Mouse (Mus musculus): ENCODE measurements at regions not wholly inside any gene's neighbourhood (a gene's known extent, or its start where the extent isn't known, plus 50 kb on each side); places are given as distances from the start of the nearest gene placed in this dataset.

DNA sequence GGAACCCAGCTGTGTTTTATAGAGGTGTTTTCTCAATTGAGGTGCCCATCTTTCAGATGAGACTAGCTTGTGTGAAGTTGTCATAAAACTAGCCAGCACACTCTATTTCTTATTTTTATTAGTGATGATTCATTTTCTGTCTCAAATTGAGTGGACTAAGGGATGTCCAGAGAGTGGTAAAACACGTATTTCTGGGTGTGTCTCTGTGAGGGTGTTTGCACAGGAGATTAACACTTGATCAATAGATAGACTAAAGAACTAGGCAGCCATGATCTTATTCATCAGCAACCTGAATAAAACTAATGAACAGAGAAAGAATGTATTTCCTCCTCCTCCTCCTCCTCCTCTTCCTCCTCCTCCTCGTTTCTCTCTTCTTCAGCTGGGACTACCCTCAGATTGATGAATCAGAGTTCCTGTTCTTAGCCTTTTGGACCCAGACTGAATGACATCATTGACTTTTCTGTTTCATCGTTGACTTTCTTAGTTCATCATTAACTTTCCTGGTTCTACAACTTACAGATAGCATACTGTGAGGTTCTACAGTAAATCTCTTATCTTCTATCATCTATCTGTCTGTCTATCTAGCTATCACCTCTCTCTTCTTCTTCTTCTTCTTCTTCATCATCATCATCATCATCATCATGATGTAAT, 70.0 kb upstream of the Raph1 start:
- Histone ChIP-seq H3K4me1 (ENCODE audit: control insufficient read depth, insufficient read depth, low read length) (peaks cover 10% of the 10 kb centered on the region), H3K27me3 (replicated peaks; ENCODE audit: control insufficient read depth, insufficient read depth, low read length) (no peaks in the 10 kb centered on the region), H3K27ac (ENCODE audit: insufficient read depth, low read depth, low read length) (no peak overlapping the region), H3K36me3 (ENCODE audit: control insufficient read depth, insufficient read depth, low read length) (no peaks in the 10 kb centered on the region), H3K4me3 (ENCODE audit: insufficient read depth, low read depth, low read length) (no peak overlapping the region)
- DNase-seq, result peak; percentile 27
- TF ChIP-seq CTCF (conservative IDR thresholded peaks at IDR 0.05; ENCODE audit: insufficient read depth, insufficient read length, low read depth, low read length) (no peak), POLR2A (IDR thresholded peaks at IDR 0.05; ENCODE audit: low read depth, low read length) (no peak)
- WGBS, result 38% methylated on average over 3 of the region's 3 CpGs

DNA sequence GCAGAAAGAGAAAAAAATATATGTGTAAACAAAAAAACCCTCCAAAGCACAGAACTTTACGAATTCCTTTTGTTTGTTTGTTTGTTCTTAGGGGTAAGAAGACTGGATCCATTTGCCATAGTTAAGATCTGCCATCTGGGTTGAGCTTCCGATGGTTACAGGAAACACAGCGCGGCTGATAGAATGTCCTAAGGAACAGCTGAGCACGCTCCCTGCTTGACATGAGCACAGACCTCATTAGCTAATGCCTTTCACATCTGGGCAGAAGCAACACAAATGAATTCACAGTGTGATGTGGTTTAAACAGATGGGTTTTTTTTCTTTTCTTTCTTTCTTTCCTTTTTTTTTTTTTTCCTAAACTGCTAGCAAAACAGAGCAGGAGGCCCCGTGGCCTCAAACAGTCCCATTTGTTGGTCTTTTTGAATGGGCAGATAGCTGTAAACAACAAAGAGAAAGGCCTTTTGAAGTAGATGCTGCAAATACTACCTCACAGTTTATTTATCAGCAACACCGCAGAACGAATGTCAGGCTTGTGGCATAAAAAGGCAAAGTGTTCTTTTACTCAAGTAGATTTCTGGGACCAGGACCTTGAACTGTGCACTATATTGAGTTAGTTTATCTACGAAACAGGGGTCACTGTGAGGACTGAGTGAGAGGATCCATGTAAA, 61.0 kb upstream of the Raph1 start:
- no peaks in the 10 kb centered on the region for H3K36me3 ChIP-seq (ENCODE audit: control insufficient read depth, insufficient read depth, low read length)
- no peak overlapping the region for H3K4me3 ChIP-seq (ENCODE audit: insufficient read depth, low read depth, low read length)
- peak; percentile 23 for DNase-seq
- H3K27ac ChIP-seq (ENCODE audit: insufficient read depth, low read depth, low read length), result no peak overlapping the region
- 57% methylated on average over 9 of the region's 9 CpGs for WGBS
- no peaks in the 10 kb centered on the region for H3K27me3 ChIP-seq (replicated peaks; ENCODE audit: control insufficient read depth, insufficient read depth, low read length)
- TF ChIP-seq POLR2A (IDR thresholded peaks at IDR 0.05; ENCODE audit: low read depth, low read length) (no peak), CTCF (conservative IDR thresholded peaks at IDR 0.05; ENCODE audit: insufficient read depth, insufficient read length, low read depth, low read length) (no peak)
- H3K4me1 ChIP-seq (ENCODE audit: control insufficient read depth, insufficient read depth, low read length), result no peaks in the 10 kb centered on the region

DNA sequence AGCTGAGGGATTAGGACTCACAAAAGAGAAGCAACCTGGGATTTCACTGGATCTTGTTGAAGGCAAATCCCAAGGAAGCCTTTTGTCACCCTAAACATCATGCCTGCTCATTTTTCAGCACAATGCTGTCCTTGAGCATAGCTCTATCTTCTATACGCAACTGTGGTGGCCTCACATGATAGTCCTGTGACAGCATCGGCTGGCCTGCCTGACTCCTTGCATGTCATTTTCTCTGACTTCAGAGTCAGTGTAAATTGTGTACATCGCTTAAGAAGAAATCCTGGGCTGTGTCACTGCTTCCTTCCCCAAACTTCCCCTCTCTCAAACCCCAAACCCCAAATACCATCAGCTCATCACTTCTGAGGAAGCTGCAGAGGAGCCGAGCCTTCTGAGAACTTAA, 60.5 kb upstream of the Raph1 start:
- H3K4me3 ChIP-seq (ENCODE audit: insufficient read depth, low read depth, low read length), result no peak overlapping the region
- H3K36me3 ChIP-seq (ENCODE audit: control insufficient read depth, insufficient read depth, low read length), result no peaks in the 10 kb centered on the region
- H3K27ac ChIP-seq (ENCODE audit: insufficient read depth, low read depth, low read length), result no peak overlapping the region
- H3K27me3 ChIP-seq (replicated peaks; ENCODE audit: control insufficient read depth, insufficient read depth, low read length), result no peaks in the 10 kb centered on the region
- WGBS, result 83% methylated on average over 4 of the region's 4 CpGs
- TF ChIP-seq POLR2A (IDR thresholded peaks at IDR 0.05; ENCODE audit: low read depth, low read length) (no peak), CTCF (conservative IDR thresholded peaks at IDR 0.05; ENCODE audit: insufficient read depth, insufficient read length, low read depth, low read length) (no peak)
- H3K4me1 ChIP-seq (ENCODE audit: control insufficient read depth, insufficient read depth, low read length), result no peaks in the 10 kb centered on the region
- DNase-seq, result no peak

DNA sequence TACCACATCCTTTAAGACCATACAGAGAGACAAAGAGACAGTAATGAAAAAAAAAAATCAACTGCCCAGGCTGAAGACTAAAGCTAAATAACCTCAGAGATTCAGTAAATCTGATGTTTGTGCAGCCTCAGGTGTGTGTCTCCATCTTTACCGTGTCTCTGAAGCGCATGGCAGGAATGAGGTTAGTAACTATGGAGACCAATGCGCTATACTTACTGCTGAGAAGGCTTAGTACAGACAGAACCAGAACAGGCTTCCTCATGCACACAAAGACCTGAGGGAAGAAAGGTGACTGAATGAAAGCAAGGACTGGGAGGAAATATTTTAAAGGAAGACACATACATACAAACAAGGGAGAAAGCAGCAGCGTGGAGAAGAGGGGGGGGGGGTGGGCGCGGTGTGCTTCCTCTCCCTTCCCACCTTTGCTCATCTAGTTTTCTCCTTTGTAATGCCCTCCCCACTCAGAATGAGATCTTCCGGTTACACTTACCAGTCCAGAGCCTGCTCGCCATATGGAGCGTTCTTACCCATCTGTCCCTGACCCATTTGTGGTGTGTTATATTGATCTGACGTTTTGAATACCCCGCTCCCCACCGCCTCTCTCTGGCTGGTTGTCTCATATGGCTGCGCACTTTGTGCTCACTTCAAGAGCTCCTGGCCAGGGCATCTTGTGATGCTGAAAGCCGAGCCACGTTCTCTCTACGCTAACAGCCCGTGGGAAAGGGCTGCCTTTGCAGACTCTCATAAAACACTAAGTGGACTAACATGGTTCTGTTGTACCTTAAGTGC, 59.0 kb upstream of the Raph1 start:
- DNase-seq, result no peak
- WGBS, result 72% methylated on average over 17 of the region's 17 CpGs
- H3K4me1 ChIP-seq (ENCODE audit: control insufficient read depth, insufficient read depth, low read length), result no peaks in the 10 kb centered on the region
- H3K27ac ChIP-seq (ENCODE audit: insufficient read depth, low read depth, low read length), result no peak overlapping the region
- no peak overlapping the region for H3K4me3 ChIP-seq (ENCODE audit: insufficient read depth, low read depth, low read length)
- H3K36me3 ChIP-seq (ENCODE audit: control insufficient read depth, insufficient read depth, low read length), result no peaks in the 10 kb centered on the region
- TF ChIP-seq CTCF (conservative IDR thresholded peaks at IDR 0.05; ENCODE audit: insufficient read depth, insufficient read length, low read depth, low read length) (no peak), POLR2A (IDR thresholded peaks at IDR 0.05; ENCODE audit: low read depth, low read length) (no peak)
- no peaks in the 10 kb centered on the region for H3K27me3 ChIP-seq (replicated peaks; ENCODE audit: control insufficient read depth, insufficient read depth, low read length)

DNA sequence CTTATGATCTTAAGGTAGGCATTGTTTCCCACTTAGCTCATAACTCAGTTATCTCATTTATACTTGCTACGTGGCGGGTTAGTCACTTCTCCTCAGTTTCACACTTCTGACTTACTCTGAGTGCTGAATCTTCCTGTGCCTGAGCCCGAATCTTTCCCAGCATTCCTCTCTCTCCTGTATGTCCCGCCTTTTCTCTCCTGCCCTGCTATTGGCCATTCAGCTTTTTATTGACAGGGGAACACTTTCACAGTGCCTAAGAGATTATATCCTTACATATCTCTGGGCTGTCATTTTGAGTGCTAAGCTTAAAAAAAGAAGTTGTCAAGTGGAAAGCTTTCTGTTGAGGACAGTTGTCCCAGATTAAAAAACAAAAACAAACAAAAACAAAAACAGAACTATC, 57.3 kb upstream of the Raph1 start:
- DNase-seq, result no peak
- TF ChIP-seq POLR2A (IDR thresholded peaks at IDR 0.05; ENCODE audit: low read depth, low read length), result no peak
- TF ChIP-seq CTCF (conservative IDR thresholded peaks at IDR 0.05; ENCODE audit: insufficient read depth, insufficient read length, low read depth, low read length), result no peak
- WGBS, result 86% methylated on average over 4 of the region's 4 CpGs
- no peak overlapping the region for H3K4me3 ChIP-seq (ENCODE audit: insufficient read depth, low read depth, low read length)
- no peaks in the 10 kb centered on the region for H3K4me1 ChIP-seq (ENCODE audit: control insufficient read depth, insufficient read depth, low read length)
- no peaks in the 10 kb centered on the region for H3K27me3 ChIP-seq (replicated peaks; ENCODE audit: control insufficient read depth, insufficient read depth, low read length)
- H3K27ac ChIP-seq (ENCODE audit: insufficient read depth, low read depth, low read length), result no peak overlapping the region
- H3K36me3 ChIP-seq (ENCODE audit: control insufficient read depth, insufficient read depth, low read length), result no peaks in the 10 kb centered on the region

DNA sequence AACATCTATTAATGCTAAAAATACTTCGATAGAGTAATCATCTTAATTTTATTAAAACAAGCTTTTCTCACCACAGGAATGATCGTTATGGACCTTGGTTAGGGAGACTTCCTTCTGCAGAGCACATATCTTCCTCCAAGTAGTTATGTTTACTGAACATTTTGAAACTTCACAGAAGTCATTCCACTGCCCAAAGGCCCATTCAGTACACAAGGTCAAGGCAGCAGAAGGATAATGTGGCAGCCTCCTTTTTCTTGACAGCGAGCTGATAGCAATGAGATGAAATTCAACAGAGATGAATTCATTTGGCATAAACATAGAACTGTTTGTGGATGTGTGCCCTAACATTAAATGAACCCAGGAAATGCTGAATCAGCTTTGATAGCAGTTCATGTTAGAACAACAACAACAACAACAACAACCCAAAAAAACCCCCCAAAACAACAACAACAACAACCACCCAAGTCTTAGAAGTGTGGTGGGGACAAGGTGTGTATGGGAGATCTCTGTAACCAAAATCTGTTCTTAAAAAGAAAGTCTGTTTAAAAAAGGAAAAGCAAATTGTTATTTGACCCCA, 56.6 kb upstream of the Raph1 start:
- TF ChIP-seq CTCF (conservative IDR thresholded peaks at IDR 0.05; ENCODE audit: insufficient read depth, insufficient read length, low read depth, low read length) (no peak), POLR2A (IDR thresholded peaks at IDR 0.05; ENCODE audit: low read depth, low read length) (no peak)
- no peak overlapping the region for H3K27ac ChIP-seq (ENCODE audit: insufficient read depth, low read depth, low read length)
- H3K4me3 ChIP-seq (ENCODE audit: insufficient read depth, low read depth, low read length), result no peak overlapping the region
- no peaks in the 10 kb centered on the region for H3K36me3 ChIP-seq (ENCODE audit: control insufficient read depth, insufficient read depth, low read length)
- no peaks in the 10 kb centered on the region for H3K27me3 ChIP-seq (replicated peaks; ENCODE audit: control insufficient read depth, insufficient read depth, low read length)
- peak; percentile 59 for DNase-seq
- 83% methylated on average over 3 of the region's 3 CpGs for WGBS
- no peaks in the 10 kb centered on the region for H3K4me1 ChIP-seq (ENCODE audit: control insufficient read depth, insufficient read depth, low read length)

DNA sequence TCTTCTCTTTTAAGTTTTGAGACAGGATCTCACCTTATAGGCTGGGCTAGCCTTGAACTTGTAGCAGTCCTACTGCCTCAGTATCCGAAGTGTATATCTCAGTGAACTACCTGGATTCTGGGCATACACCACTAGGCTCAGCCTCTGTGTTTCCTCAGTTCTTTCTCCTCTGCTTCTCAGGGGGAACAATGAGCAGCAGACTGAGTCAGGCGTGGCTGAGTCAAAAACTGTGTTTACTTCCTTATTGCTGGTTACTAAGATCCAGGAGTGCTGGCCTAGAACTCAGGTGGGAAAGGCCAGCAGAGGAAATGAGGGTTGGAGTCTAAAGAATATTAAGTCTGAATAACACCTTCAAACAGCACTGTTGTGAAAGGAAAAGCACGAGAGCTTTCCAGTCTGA, 54.9 kb upstream of the Raph1 start:
- H3K36me3 ChIP-seq (ENCODE audit: control insufficient read depth, insufficient read depth, low read length), result no peaks in the 10 kb centered on the region
- H3K4me3 ChIP-seq (ENCODE audit: insufficient read depth, low read depth, low read length), result no peak overlapping the region
- H3K4me1 ChIP-seq (ENCODE audit: control insufficient read depth, insufficient read depth, low read length), result no peaks in the 10 kb centered on the region
- TF ChIP-seq POLR2A (IDR thresholded peaks at IDR 0.05; ENCODE audit: low read depth, low read length) (no peak), CTCF (conservative IDR thresholded peaks at IDR 0.05; ENCODE audit: insufficient read depth, insufficient read length, low read depth, low read length) (no peak)
- DNase-seq, result no peak
- 80% methylated on average over 3 of the region's 3 CpGs for WGBS
- H3K27me3 ChIP-seq (replicated peaks; ENCODE audit: control insufficient read depth, insufficient read depth, low read length), result no peaks in the 10 kb centered on the region
- H3K27ac ChIP-seq (ENCODE audit: insufficient read depth, low read depth, low read length), result no peak overlapping the region

Measured in kidney, adult 2 months (tissue).